Mouse (Mus musculus): Measurements from ENCODE around the gene Slc7a5.
A peak's percentile ranks its signal among the peaks of the same experiment; 100 is the strongest.

The Slc7a5 gene

GRCm38 (mm10) chr8:121926266-121926665 lies 18.8 kb upstream of the Slc7a5 start:
- TF ChIP-seq GATA4 (IDR thresholded peaks at IDR 0.05; ENCODE audit: insufficient replicate concordance, low read length), result no peak

- no peak for TF ChIP-seq GATA4 (IDR thresholded peaks at IDR 0.05; ENCODE audit: insufficient replicate concordance, low read length)
Measured at GRCm38 (mm10) chr8:121925624-121926023, 18.1 kb upstream of the Slc7a5 start.

- no peak for TF ChIP-seq GATA4 (IDR thresholded peaks at IDR 0.05; ENCODE audit: insufficient replicate concordance, low read length)
Measured at GRCm38 (mm10) chr8:121924681-121925080, 17.2 kb upstream of the Slc7a5 start.

GRCm38 (mm10) chr8:121922101-121922500 lies 14.6 kb upstream of the Slc7a5 start:
- TF ChIP-seq GATA4 (IDR thresholded peaks at IDR 0.05; ENCODE audit: insufficient replicate concordance, low read length), result no peak

GRCm38 (mm10) chr8:121921582-121921981 lies 14.1 kb upstream of the Slc7a5 start:
- no peak for TF ChIP-seq GATA4 (IDR thresholded peaks at IDR 0.05; ENCODE audit: insufficient replicate concordance, low read length)

- TF ChIP-seq GATA4 (IDR thresholded peaks at IDR 0.05; ENCODE audit: insufficient replicate concordance, low read length), result no peak
Measured at GRCm38 (mm10) chr8:121919731-121920130, 12.2 kb upstream of the Slc7a5 start.

GRCm38 (mm10) chr8:121919158-121919557 lies 11.7 kb upstream of the Slc7a5 start:
- TF ChIP-seq GATA4 (IDR thresholded peaks at IDR 0.05; ENCODE audit: insufficient replicate concordance, low read length), result no peak

GRCm38 (mm10) chr8:121913378-121913777 lies 5.9 kb upstream of the Slc7a5 start:
- no peak for TF ChIP-seq GATA4 (IDR thresholded peaks at IDR 0.05; ENCODE audit: insufficient replicate concordance, low read length)

GRCm38 (mm10) chr8:121912831-121913230 lies 5.3 kb upstream of the Slc7a5 start:
- no peak for TF ChIP-seq GATA4 (IDR thresholded peaks at IDR 0.05; ENCODE audit: insufficient replicate concordance, low read length)

GRCm38 (mm10) chr8:121911987-121912386 lies 4.5 kb upstream of the Slc7a5 start:
- no peak for TF ChIP-seq GATA4 (IDR thresholded peaks at IDR 0.05; ENCODE audit: insufficient replicate concordance, low read length)

GRCm38 (mm10) chr8:121911400-121911799 lies 3.9 kb upstream of the Slc7a5 start:
- TF ChIP-seq GATA4 (IDR thresholded peaks at IDR 0.05; ENCODE audit: insufficient replicate concordance, low read length), result no peak

GRCm38 (mm10) chr8:121909663-121910062 lies 2.2 kb upstream of the Slc7a5 start:
- peak; percentile 22; the same call in 1 of the 2 replicates for TF ChIP-seq GATA4 (IDR thresholded peaks at IDR 0.05; ENCODE audit: insufficient replicate concordance, low read length)

- TF ChIP-seq GATA4 (IDR thresholded peaks at IDR 0.05; ENCODE audit: insufficient replicate concordance, low read length), result no peak
Measured at GRCm38 (mm10) chr8:121909148-121909541, 1.7 kb upstream of the Slc7a5 start.

GRCm38 (mm10) chr8:121908378-121909147 lies 1.1 kb upstream of the Slc7a5 start:
- no peak for TF ChIP-seq GATA4 (IDR thresholded peaks at IDR 0.05; ENCODE audit: insufficient replicate concordance, low read length)

GRCm38 (mm10) chr8:121906542-121907512 lies 667 bp downstream of the Slc7a5 start:
- TF ChIP-seq GATA4 (IDR thresholded peaks at IDR 0.05; ENCODE audit: insufficient replicate concordance, low read length), result peak; percentile 54; the same call in 1 of the 2 replicates

GRCm38 (mm10) chr8:121905864-121906263 lies 1.6 kb downstream of the Slc7a5 start:
- no peak for TF ChIP-seq GATA4 (IDR thresholded peaks at IDR 0.05; ENCODE audit: insufficient replicate concordance, low read length)

Measured in liver, adult (tissue).